Mouse (Mus musculus) stomach, embryonic 16.5 days (tissue): ENCODE measurements around the gene Use1. TPM values are rescaled to one million over a fixed set of nuclear protein-coding genes. Genes with fewer than 3 reads are reported as not detected.

Source experiments
- ATAC-seq: fragments of 200-750 bp; cut with Nextera tagmentation; 2 replicates; pipeline ENCODE4 v1.8.0; 2017; ENCODE audit warnings: moderate number of reproducible peaks, moderate TSS enrichment; ENCODE audit not compliant: insufficient read depth, low FRiP score
- H3K27ac ChIP-seq: fragments of 300-500 bp; sonication (generic); 2 replicates; pipeline ENCODE4 v1.5.1; 2014; ENCODE audit warnings: low read length
- H3K27me3 ChIP-seq: fragments of 300-500 bp; sonication (generic); 2 replicates; pipeline ENCODE4 v1.6.1; 2014; ENCODE audit warnings: low read length, control low read depth, mixed read lengths; ENCODE audit not compliant: control insufficient read depth, insufficient read depth
- H3K36me3 ChIP-seq: fragments of 300-500 bp; sonication (generic); 2 replicates; pipeline ENCODE4 v1.6.1; 2014; ENCODE audit warnings: low read length; ENCODE audit not compliant: control insufficient read depth, insufficient read depth
- H3K4me1 ChIP-seq: fragments of 300-500 bp; sonication (generic); 2 replicates; pipeline ENCODE4 v1.6.1; 2014; ENCODE audit warnings: low read length, control low read depth, mixed read lengths; ENCODE audit not compliant: control insufficient read depth, insufficient read depth
- H3K4me2 ChIP-seq: fragments of 300-500 bp; sonication (generic); 2 replicates; pipeline ENCODE4 v1.6.1; 2014; ENCODE audit warnings: low read depth, low read length, mixed read lengths
- H3K4me3 ChIP-seq: fragments of 300-500 bp; sonication (generic); replicated peaks from 2 replicates; pipeline ENCODE4 v1.5.1; 2014; ENCODE audit warnings: mild to moderate bottlenecking, low read length
- H3K9ac ChIP-seq: fragments of 300-500 bp; sonication (generic); 2 replicates; pipeline ENCODE4 v1.6.1; 2014; ENCODE audit warnings: low read length
- H3K9me3 ChIP-seq: fragments of 300-500 bp; sonication (generic); replicated peaks from 2 replicates; pipeline ENCODE4 v1.6.1; 2016; ENCODE audit warnings: low read length, control low read depth; ENCODE audit not compliant: control insufficient read depth
- WGBS: fragments of 180-500 bp; shearing (Covaris S2); extraction: QIAGEN DNeasy Blood & Tissue Kit; methylation state at CpG from one replicate; pipeline ENCODE4 v1.1.7; 2014; 5-methylcytosine and 5-hydroxymethylcytosine counted together
- polyA plus RNA-seq: library from polyadenylated mRNA; unstranded; fragments of >200 nt; fragmentation: Nextera tagmentation; extraction: Ambion mirVana; gene quantifications from 2 replicates; pipeline ENCODE4 v1.2.1, GENCODE M21; 2015

The Use1 gene
- polyA plus RNA-seq, 1 experiment from 2014 or later = 90.2 TPM

DNA sequence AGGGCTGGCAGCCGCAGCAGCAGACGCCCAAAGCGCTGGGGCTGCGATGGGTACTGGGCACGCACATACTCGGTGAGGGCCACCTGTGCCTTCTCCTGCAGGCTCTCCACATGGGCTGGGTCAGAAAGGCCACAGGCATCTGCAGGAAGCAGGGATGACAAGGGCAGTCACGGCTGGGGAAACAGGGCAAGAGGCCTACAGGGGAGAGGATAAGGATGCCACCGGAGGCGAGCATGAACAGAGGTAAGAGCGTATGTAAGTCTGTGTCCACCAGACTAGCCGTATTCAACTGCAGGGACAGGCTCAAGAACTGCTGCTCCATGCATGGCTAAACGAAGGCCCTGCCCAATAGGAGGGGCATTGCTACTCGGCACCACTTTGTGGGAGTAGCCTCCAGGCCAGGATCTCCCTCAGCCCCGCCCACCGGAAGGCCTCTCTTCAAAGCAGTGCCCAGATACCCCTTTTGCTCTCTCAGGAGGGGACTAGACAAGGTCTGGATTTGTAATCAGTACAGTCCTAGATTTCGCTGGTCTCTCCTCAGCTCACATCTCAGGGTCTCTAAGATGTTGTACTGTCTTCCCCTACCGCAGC lies 8.1 kb downstream of the Use1 start:
- 81% methylated on average over 17 of the region's 17 CpGs for WGBS
- ATAC-seq = no peak

GRCm38 (mm10) chr8:71375581-71376422 lies 9.2 kb downstream of the Use1 start:
- peak overlapping the region; percentile 9 for H3K4me3 ChIP-seq
- H3K4me1 ChIP-seq = peaks cover 38% of the 10 kb centered on the region
- H3K27me3 ChIP-seq = no peaks in the 10 kb centered on the region
- H3K27ac ChIP-seq = peak overlapping the region; percentile 26; the same call in 1 of the 2 replicates
- H3K36me3 ChIP-seq = peaks cover 5% of the 10 kb centered on the region; the same call in 1 of the 2 replicates
- 12% methylated on average over 74 of the region's 74 CpGs for WGBS
- no peaks in the 10 kb centered on the region for H3K9me3 ChIP-seq
- H3K9ac ChIP-seq = peak overlapping the region; percentile 53; the same call in 1 of the 2 replicates
- peak; percentile 24; the same call in 1 of the 2 replicates for ATAC-seq
- peak overlapping the region; percentile 46 for H3K4me2 ChIP-seq

More for the DNA sequence above, 8.1 kb downstream of the Use1 start:
- Histone ChIP-seq H3K4me3 (no peak overlapping the region), H3K9ac (no peak overlapping the region), H3K27me3 (no peaks in the 10 kb centered on the region), H3K36me3 (peaks cover 5% of the 10 kb centered on the region; the same call in 1 of the 2 replicates), H3K9me3 (no peaks in the 10 kb centered on the region), H3K4me1 (peaks cover 37% of the 10 kb centered on the region), H3K27ac (no peak overlapping the region), H3K4me2 (no peak overlapping the region)

- peaks cover 5% of the 10 kb centered on the region; the same call in 1 of the 2 replicates for H3K36me3 ChIP-seq
- no peaks in the 10 kb centered on the region for H3K27me3 ChIP-seq
- H3K4me1 ChIP-seq = peaks cover 38% of the 10 kb centered on the region
- no peak overlapping the region for H3K27ac ChIP-seq
- peak overlapping the region; percentile 9; the same call in 1 of the 2 replicates for H3K4me3 ChIP-seq
- no peak for ATAC-seq
- H3K9me3 ChIP-seq = no peaks in the 10 kb centered on the region
- peak overlapping the region; percentile 46 for H3K4me2 ChIP-seq
- H3K9ac ChIP-seq = peak overlapping the region; percentile 53; the same call in 1 of the 2 replicates
- 55% methylated on average over 8 of the region's 8 CpGs for WGBS
These were observed 9.9 kb downstream of the Use1 start for GRCm38 (mm10) chr8:71376423-71377030.

GRCm38 (mm10) chr8:71379008-71379407 lies 12.4 kb downstream of the Use1 start:
- peak overlapping the region; percentile 97 for H3K4me3 ChIP-seq
- no peak for ATAC-seq

GRCm38 (mm10) chr8:71379512-71380075 lies 12.9 kb downstream of the Use1 start:
- peak overlapping the region; percentile 98 for H3K4me2 ChIP-seq
- H3K4me3 ChIP-seq = peak overlapping the region; percentile 97
- peaks cover 53% of the 10 kb centered on the region for H3K4me1 ChIP-seq
- ATAC-seq = no peak
- peak overlapping the region; percentile 97 for H3K9ac ChIP-seq
- no peak overlapping the region for H3K27ac ChIP-seq
- no peaks in the 10 kb centered on the region; the same call in 1 of the 2 replicates for H3K36me3 ChIP-seq
- WGBS = 51% methylated on average over 3 of the region's 3 CpGs
- no peaks in the 10 kb centered on the region for H3K27me3 ChIP-seq
- H3K9me3 ChIP-seq = no peaks in the 10 kb centered on the region

More at GRCm38 (mm10) chr8:71379008-71379407, 12.4 kb downstream of the Use1 start:
- Histone ChIP-seq H3K4me2 (peak overlapping the region; percentile 98), H3K36me3 (peaks cover 1% of the 10 kb centered on the region; the same call in 1 of the 2 replicates), H3K4me1 (peaks cover 53% of the 10 kb centered on the region), H3K27me3 (no peaks in the 10 kb centered on the region), H3K27ac (no peak overlapping the region), H3K9ac (peak overlapping the region; percentile 97; the same call in 1 of the 2 replicates), H3K9me3 (no peaks in the 10 kb centered on the region)
- 62% methylated on average over 4 of the region's 4 CpGs for WGBS

GRCm38 (mm10) chr8:71380178-71381171 lies 13.8 kb downstream of the Use1 start:
- peaks cover 48% of the 10 kb centered on the region for H3K4me1 ChIP-seq
- H3K9me3 ChIP-seq = no peaks in the 10 kb centered on the region
- peak overlapping the region; percentile 97 for H3K9ac ChIP-seq
- peak overlapping the region; percentile 98; the same call in 1 of the 2 replicates for H3K27ac ChIP-seq
- H3K4me2 ChIP-seq = peak overlapping the region; percentile 98
- H3K27me3 ChIP-seq = no peaks in the 10 kb centered on the region
- H3K36me3 ChIP-seq = no peaks in the 10 kb centered on the region; the same call in 1 of the 2 replicates
- no peak for ATAC-seq
- 1% methylated on average over 72 of the region's 72 CpGs for WGBS
- peak overlapping the region; percentile 97 for H3K4me3 ChIP-seq

DNA sequence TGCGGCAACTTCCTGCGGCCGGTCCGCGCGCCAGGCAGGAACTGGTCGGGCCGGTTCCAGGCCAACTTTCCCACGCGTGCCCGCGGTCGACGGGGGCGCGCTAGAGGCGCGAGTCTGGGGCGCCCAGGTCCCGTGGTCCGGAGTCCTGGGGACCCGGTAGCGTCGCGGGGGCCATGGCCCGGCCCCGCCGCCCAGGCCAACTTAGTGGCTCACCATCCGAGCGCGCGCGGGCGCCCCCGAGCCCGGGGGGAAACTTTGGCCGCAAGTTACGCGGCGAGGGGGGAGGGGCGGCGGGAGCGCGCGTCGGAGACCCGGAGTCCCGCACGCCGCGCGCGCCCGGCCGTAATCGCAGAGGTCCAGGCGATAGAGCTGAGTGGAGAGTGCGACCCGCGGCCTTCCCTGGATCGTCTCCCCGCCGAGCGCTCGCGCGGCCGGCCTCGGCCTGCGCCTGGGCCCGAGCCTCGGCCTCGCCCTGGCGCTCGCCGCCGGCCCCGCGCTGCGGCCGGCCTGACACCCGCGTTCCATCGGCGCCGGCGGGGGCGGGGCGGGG lies 14.8 kb downstream of the Use1 start, which contains the start of gene Nr2f6:
Gene Nr2f6 (minus strand): TSS at position 540 of the 550 bp plus-strand sequence.
- Histone ChIP-seq H3K4me1 (peaks cover 39% of the 10 kb centered on the region), H3K9me3 (no peaks in the 10 kb centered on the region), H3K9ac (peak within 1 kb of the TSS; percentile 97), H3K27me3 (no peaks in the 10 kb centered on the region), H3K4me3 (peak within 1 kb of the TSS; percentile 97), H3K36me3 (no peaks in the 10 kb centered on the region; the same call in 1 of the 2 replicates), H3K27ac (peak within 1 kb of the TSS; percentile 98), H3K4me2 (peak within 1 kb of the TSS; percentile 98)
- under 1% methylated on average over 77 of the region's 89 CpGs for WGBS
- peak; percentile 26; the same call in 1 of the 2 replicates for ATAC-seq
